ENCODE assay signal across 24 mouse cellular contexts in genomic region chr5:77425721-77426500, GRCm38 (mm10).
"Had no signal": no experiment of that assay in that cellular context is flagged by ENCODE, and none has a peak within 500 bp of the region (broad histone marks: within the 10 kb centered on the region; RNA-seq: fewer than 3 reads in every experiment).

No protein-coding gene starts in this region.

- H3K4me3 ChIP-seq: kidney, embryonic 15.5 days; left cerebral cortex, adult 2 months; limb, embryonic 12.5 days; limb, embryonic 15.5 days; liver, embryonic 13.5 days; megakaryocyte, embryonic 14.5 days; midbrain, embryonic 10.5 days; midbrain, embryonic 13.5 days; myocyte; neural tube, embryonic 13.5 days had no signal

- H3K4me2 ChIP-seq: kidney, embryonic 15.5 days; limb, embryonic 12.5 days; limb, embryonic 15.5 days; liver, embryonic 13.5 days; midbrain, embryonic 13.5 days; neural tube, embryonic 13.5 days had no signal

- H3K27me3 ChIP-seq: kidney, embryonic 15.5 days; limb, embryonic 12.5 days; limb, embryonic 15.5 days; liver, embryonic 13.5 days; megakaryocyte, embryonic 14.5 days; midbrain, embryonic 13.5 days; neural tube, embryonic 13.5 days had no signal

- H3K36me3 ChIP-seq: kidney, embryonic 15.5 days; limb, embryonic 12.5 days; limb, embryonic 15.5 days; liver, embryonic 13.5 days; midbrain, embryonic 10.5 days; midbrain, embryonic 13.5 days; neural tube, embryonic 13.5 days had no signal

- ATAC-seq: midbrain, embryonic 13.5 days; midbrain, embryonic 16.5 days had no signal

- H3K4me1 ChIP-seq: kidney, embryonic 15.5 days; limb, embryonic 12.5 days; liver, embryonic 13.5 days; megakaryocyte, embryonic 14.5 days; midbrain, embryonic 10.5 days; midbrain, embryonic 13.5 days had no signal

- H3K9ac ChIP-seq: kidney, embryonic 15.5 days; limb, embryonic 12.5 days; limb, embryonic 15.5 days; liver, embryonic 13.5 days; midbrain, embryonic 13.5 days; neural tube, embryonic 13.5 days had no signal

- H3K9me3 ChIP-seq: kidney, embryonic 15.5 days; limb, embryonic 15.5 days; megakaryocyte, embryonic 14.5 days had no signal

- H3K27ac ChIP-seq: kidney, embryonic 15.5 days; left cerebral cortex, adult 2 months; limb, embryonic 12.5 days; limb, embryonic 15.5 days; liver, embryonic 13.5 days; midbrain, embryonic 10.5 days; midbrain, embryonic 13.5 days; neural tube, embryonic 13.5 days had no signal

- DNase-seq: kidney, adult 8-10 months; kidney, postnatal 10 days; kidney, postnatal 36 days; layer of hippocampus, postnatal 36 days; left cerebral cortex, postnatal 4 days; liver, embryonic 13.5 days; lung, adult 2 months; lung, postnatal 14 days; lung, postnatal 4 days; retina, postnatal 1 day; right cerebral cortex, postnatal 25 days; thymus, adult 2 months; thymus, postnatal 14 days; thymus, postnatal 4 days had no signal
